Mouse (Mus musculus): ENCODE measurements at regions not wholly inside any gene's neighbourhood (a gene's known extent, or its start where the extent isn't known, plus 50 kb on each side); places are given as distances from the start of the nearest gene placed in this dataset.

DNA sequence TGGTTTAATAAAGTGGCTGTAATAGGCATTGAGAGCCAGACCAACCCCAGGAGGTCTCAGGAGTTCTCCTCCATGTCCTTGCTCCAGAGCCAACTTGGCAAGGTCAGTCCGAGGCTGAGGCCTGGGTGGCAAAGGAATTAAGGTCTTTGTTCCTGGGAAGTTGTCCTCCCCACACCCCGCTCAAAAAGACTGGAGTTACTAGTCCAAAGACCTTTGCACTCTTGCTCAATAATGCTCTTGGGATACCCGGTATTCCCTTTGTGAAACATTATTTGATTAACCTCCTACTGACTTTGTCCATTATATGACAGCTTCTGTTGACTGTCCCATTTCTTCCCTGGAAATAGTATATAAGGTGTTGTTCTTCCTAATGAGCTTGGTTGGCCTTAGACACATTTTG, 108.5 kb upstream of the Otud7a start:
- H3K27ac ChIP-seq (ENCODE audit: insufficient read depth, low read depth) = no peak overlapping the region
- dilution Hi-C loops (cut with MboI; ENCODE audit: extremely low pct_ligation_motif_present, extremely low pct_unique_long_range_greater_than_20kb, low sequenced_read_pairs) (no loop called here), in situ Hi-C loops (cut with MboI; ENCODE audit: low pct_ligation_motif_present, low pct_unique_long_range_greater_than_20kb, low sequenced_read_pairs) (no loop called here)
- no peak overlapping the region for H3K9ac ChIP-seq (ENCODE audit: insufficient read depth, low read depth)
- H3K9me3 ChIP-seq (replicated peaks; ENCODE audit: low read length) = no peaks in the 10 kb centered on the region
- H3K4me1 ChIP-seq (ENCODE audit: control insufficient read depth in 1 of 2, insufficient read depth in 2 of 2) = no peaks in the 10 kb centered on the region
- no peak overlapping the region for H3K4me2 ChIP-seq (ENCODE audit: insufficient read depth, low read depth, poor library complexity, severe bottlenecking)
- no peak overlapping the region for H3K4me3 ChIP-seq (replicated peaks in 1 of 3; ENCODE audit: low read depth in 2 of 3, low read length in 2 of 3, poor library complexity in 1 of 3)
- H3K36me3 ChIP-seq (replicated peaks in 1 of 2; ENCODE audit: control insufficient read depth in 1 of 2, insufficient read depth in 1 of 2, low read length in 1 of 2) = no peaks in the 10 kb centered on the region
- DNase-seq (ENCODE audit: extremely low read depth) = no peak
- peaks cover 17% of the 10 kb centered on the region for H3K27me3 ChIP-seq (replicated peaks)
- TF ChIP-seq ZNF384 (IDR thresholded peaks at IDR 0.05; ENCODE audit: low read depth, low read length) = no peak
- TF ChIP-seq RCOR1 (conservative IDR thresholded peaks at IDR 0.05; ENCODE audit: low read depth, low read length) = no peak
- no peak for TF ChIP-seq MYC (IDR thresholded peaks at IDR 0.05; ENCODE audit: low read depth, low read length)
- TF ChIP-seq USF2 (conservative IDR thresholded peaks at IDR 0.05; ENCODE audit: low read depth, low read length) = no peak
- no peak for TF ChIP-seq TCF12 (IDR thresholded peaks at IDR 0.05; ENCODE audit: low read depth, low read length)
- no peak for TF ChIP-seq IRF4 (IDR thresholded peaks at IDR 0.05; ENCODE audit: low read depth, low read length)
- no peak for TF ChIP-seq ZKSCAN1 (IDR thresholded peaks at IDR 0.05; ENCODE audit: borderline replicate concordance, low read depth, low read length)
- no peak for TF ChIP-seq BHLHE40 (IDR thresholded peaks at IDR 0.05; ENCODE audit: low read depth, low read length)
- TF ChIP-seq ETS1 (conservative IDR thresholded peaks at IDR 0.05; ENCODE audit: low read depth, low read length) = no peak
- no peak for TF ChIP-seq MAX (IDR thresholded peaks at IDR 0.05; ENCODE audit: low read length)
- TF ChIP-seq POLR2A (IDR thresholded peaks at IDR 0.05; ENCODE audit: low read depth, low read length) = no peak
- no peak for TF ChIP-seq NRF1 (IDR thresholded peaks at IDR 0.05; ENCODE audit: low read depth, low read length)
- H3K79me2 ChIP-seq (replicated peaks; ENCODE audit: control insufficient read depth, extremely low read depth, insufficient read depth, poor library complexity, severe bottlenecking) = no peaks in the 10 kb centered on the region

DNA sequence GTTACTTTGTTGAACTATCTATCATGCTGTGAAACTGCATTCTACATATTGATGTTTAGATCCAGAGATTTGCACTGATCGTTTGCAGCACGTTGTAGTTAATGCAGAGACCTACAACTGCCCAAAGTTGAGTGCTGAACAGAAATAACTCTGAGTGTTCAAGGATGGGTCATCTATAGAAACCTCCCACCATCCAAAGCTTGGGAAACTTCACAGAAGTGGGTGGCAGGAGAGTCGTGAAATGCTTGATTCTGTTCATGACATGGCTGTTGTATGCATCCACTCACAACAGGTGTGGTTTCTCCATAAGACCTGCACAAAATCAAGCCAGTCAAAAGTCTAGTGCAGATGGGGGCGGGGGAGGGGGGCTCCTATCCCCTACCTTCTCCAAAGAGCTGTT, 102.8 kb upstream of the Otud7a start:
- Histone ChIP-seq H3K27me3 (replicated peaks) (peaks cover 28% of the 10 kb centered on the region), H3K4me2 (ENCODE audit: insufficient read depth, low read depth, poor library complexity, severe bottlenecking) (no peak overlapping the region), H3K27ac (ENCODE audit: insufficient read depth, low read depth) (no peak overlapping the region), H3K9me3 (replicated peaks; ENCODE audit: low read length) (no peaks in the 10 kb centered on the region), H3K4me3 (replicated peaks in 1 of 3; ENCODE audit: low read depth in 2 of 3, low read length in 2 of 3, poor library complexity in 1 of 3) (no peak overlapping the region), H3K79me2 (replicated peaks; ENCODE audit: control insufficient read depth, extremely low read depth, insufficient read depth, poor library complexity, severe bottlenecking) (no peaks in the 10 kb centered on the region), H3K4me1 (ENCODE audit: control insufficient read depth in 1 of 2, insufficient read depth in 2 of 2) (no peaks in the 10 kb centered on the region), H3K36me3 (replicated peaks in 1 of 2; ENCODE audit: control insufficient read depth in 1 of 2, insufficient read depth in 1 of 2, low read length in 1 of 2) (no peaks in the 10 kb centered on the region), H3K9ac (ENCODE audit: insufficient read depth, low read depth) (no peak overlapping the region)
- TF ChIP-seq MXI1 (IDR thresholded peaks at IDR 0.05; ENCODE audit: low read depth, low read length) (no peak), MEF2A (IDR thresholded peaks at IDR 0.05; ENCODE audit: borderline replicate concordance, low read depth, low read length) (no peak), ZMIZ1 (IDR thresholded peaks at IDR 0.05; ENCODE audit: low read depth, low read length) (no peak), PAX5 (IDR thresholded peaks at IDR 0.05; ENCODE audit: low read length) (no peak), KAT2A (IDR thresholded peaks at IDR 0.05; ENCODE audit: insufficient replicate concordance, low read length) (no peak), E2F4 (IDR thresholded peaks at IDR 0.05; ENCODE audit: insufficient replicate concordance, low read depth, low read length) (no peak), ELF1 (IDR thresholded peaks at IDR 0.05; ENCODE audit: low read depth, low read length) (no peak), CHD1 (IDR thresholded peaks at IDR 0.05; ENCODE audit: low read depth, low read length) (no peak), MAFK (IDR thresholded peaks at IDR 0.05; ENCODE audit: insufficient replicate concordance, low read length) (no peak)
- DNase-seq (ENCODE audit: extremely low read depth) = no peak
- dilution Hi-C loops (cut with MboI; ENCODE audit: extremely low pct_ligation_motif_present, extremely low pct_unique_long_range_greater_than_20kb, low sequenced_read_pairs) = no loop called here
- in situ Hi-C loops (cut with MboI; ENCODE audit: low pct_ligation_motif_present, low pct_unique_long_range_greater_than_20kb, low sequenced_read_pairs) = no loop called here
